Mouse (Mus musculus): ENCODE measurements around the gene Kdm2a. TPM values are rescaled to one million over a fixed set of nuclear protein-coding genes. Genes with fewer than 3 reads are reported as not detected.

The Kdm2a gene
- total and polyA plus RNA-seq, 3 experiments, result 17.3 to 51.9 (median 23.1) TPM

- peak; percentile 72; the same call in 1 of the 2 replicates for TF ChIP-seq MYC (IDR thresholded peaks at IDR 0.05; ENCODE audit: low read depth, low read length)
- peak; percentile 88 for TF ChIP-seq ELF1 (IDR thresholded peaks at IDR 0.05; ENCODE audit: low read depth, low read length)
- no peak; the same call in 1 of the 2 replicates for TF ChIP-seq RAD21 (IDR thresholded peaks at IDR 0.05; ENCODE audit: low read depth, low read length)
- TF ChIP-seq EP300 (IDR thresholded peaks at IDR 0.05; ENCODE audit: low read length), result 0 out of 2 replicates have a peak, but pooled peaks have one; percentile 27
- peak; percentile 56 for TF ChIP-seq ZMIZ1 (IDR thresholded peaks at IDR 0.05; ENCODE audit: low read depth, low read length)
- no peak for TF ChIP-seq MAFK (IDR thresholded peaks at IDR 0.05; ENCODE audit: insufficient replicate concordance, low read length)
Measured at GRCm38 (mm10) chr19:4301735-4302651, 96.1 kb downstream of the Kdm2a start (continued).

- peak overlapping the region; percentile 56 to 89 (median 59) for H3K4me3 ChIP-seq (replicated peaks in 1 of 3; ENCODE audit: low read depth in 2 of 3, low read length in 2 of 3, poor library complexity in 1 of 3)
- dilution Hi-C loops (cut with MboI; ENCODE audit: extremely low pct_ligation_motif_present, extremely low pct_unique_long_range_greater_than_20kb, low sequenced_read_pairs), result no loop called here
- peak overlapping the region; percentile 79 for H3K9ac ChIP-seq (ENCODE audit: insufficient read depth, low read depth)
- peaks cover 37 to 74% of the 10 kb centered on the region in 2 experiments for H3K4me1 ChIP-seq (ENCODE audit: control insufficient read depth in 1 of 2, insufficient read depth in 2 of 2)
- DNase-seq (ENCODE audit: extremely low read depth), result no peak
- peaks cover 22 to 50% of the 10 kb centered on the region in 2 experiments for H3K36me3 ChIP-seq (replicated peaks in 1 of 2; ENCODE audit: control insufficient read depth in 1 of 2, insufficient read depth in 1 of 2, low read length in 1 of 2)
- H3K27ac ChIP-seq (ENCODE audit: insufficient read depth, low read depth), result peak overlapping the region; percentile 97
- in situ Hi-C loops (cut with MboI; ENCODE audit: low pct_ligation_motif_present, low pct_unique_long_range_greater_than_20kb, low sequenced_read_pairs), result no loop called here
- no peaks in the 10 kb centered on the region for H3K27me3 ChIP-seq (replicated peaks)
- no peaks in the 10 kb centered on the region for H3K9me3 ChIP-seq (replicated peaks; ENCODE audit: low read length)
- H3K4me2 ChIP-seq (ENCODE audit: insufficient read depth, low read depth, poor library complexity, severe bottlenecking), result peak overlapping the region; percentile 92
- 0 out of 2 replicates have a peak, but pooled peaks have one; percentile 19 for TF ChIP-seq UBTF (IDR thresholded peaks at IDR 0.05; ENCODE audit: low read depth, low read length)
- no peak for TF ChIP-seq CHD2 (IDR thresholded peaks at IDR 0.05; ENCODE audit: low read length)
- no peak; the same call in 1 of the 2 replicates for TF ChIP-seq NELFE (IDR thresholded peaks at IDR 0.05; ENCODE audit: low read depth, low read length)
- no peak for TF ChIP-seq MYC (IDR thresholded peaks at IDR 0.05; ENCODE audit: low read depth, low read length)
- TF ChIP-seq MAFK (IDR thresholded peaks at IDR 0.05; ENCODE audit: insufficient replicate concordance, low read length), result no peak
- H3K79me2 ChIP-seq (replicated peaks; ENCODE audit: control insufficient read depth, extremely low read depth, insufficient read depth, poor library complexity, severe bottlenecking), result peaks cover 89% of the 10 kb centered on the region
Measured at GRCm38 (mm10) chr19:4300852-4301734, 97.0 kb downstream of the Kdm2a start.

- dilution Hi-C loops (cut with MboI; ENCODE audit: extremely low pct_ligation_motif_present, extremely low pct_unique_long_range_greater_than_20kb, low sequenced_read_pairs), result no loop called here
- H3K27ac ChIP-seq (ENCODE audit: insufficient read depth, low read depth), result peak overlapping the region; percentile 97
- H3K9ac ChIP-seq (ENCODE audit: insufficient read depth, low read depth), result peak overlapping the region; percentile 79; the same call in 1 of the 2 replicates
- H3K4me1 ChIP-seq (ENCODE audit: control insufficient read depth in 1 of 2, insufficient read depth in 2 of 2), result peaks cover 43 to 82% of the 10 kb centered on the region in 2 experiments
- H3K79me2 ChIP-seq (replicated peaks; ENCODE audit: control insufficient read depth, extremely low read depth, insufficient read depth, poor library complexity, severe bottlenecking), result peaks cover 91% of the 10 kb centered on the region
- H3K4me3 ChIP-seq (replicated peaks in 1 of 3; ENCODE audit: low read depth in 2 of 3, low read length in 2 of 3, poor library complexity in 1 of 3), result peak overlapping the region; percentile 2 to 89 (median 27)
- no peaks in the 10 kb centered on the region for H3K27me3 ChIP-seq (replicated peaks)
- no peaks in the 10 kb centered on the region for H3K9me3 ChIP-seq (replicated peaks; ENCODE audit: low read length)
- H3K36me3 ChIP-seq (replicated peaks in 1 of 2; ENCODE audit: control insufficient read depth in 1 of 2, insufficient read depth in 1 of 2, low read length in 1 of 2), result peaks cover 29 to 58% of the 10 kb centered on the region in 2 experiments
- peak; percentile 94 for DNase-seq (ENCODE audit: extremely low read depth)
- H3K4me2 ChIP-seq (ENCODE audit: insufficient read depth, low read depth, poor library complexity, severe bottlenecking), result peak overlapping the region; percentile 92
- in situ Hi-C loops (cut with MboI; ENCODE audit: low pct_ligation_motif_present, low pct_unique_long_range_greater_than_20kb, low sequenced_read_pairs), result no loop called here
- TF ChIP-seq JUN (IDR thresholded peaks at IDR 0.05; ENCODE audit: insufficient read depth, low read depth, low read length) (no peak), E2F4 (IDR thresholded peaks at IDR 0.05; ENCODE audit: insufficient replicate concordance, low read depth, low read length) (no peak), CHD2 (IDR thresholded peaks at IDR 0.05; ENCODE audit: low read length) (no peak), RCOR1 (conservative IDR thresholded peaks at IDR 0.05; ENCODE audit: low read depth, low read length) (no peak), ZKSCAN1 (IDR thresholded peaks at IDR 0.05; ENCODE audit: borderline replicate concordance, low read depth, low read length) (no peak), RAD21 (IDR thresholded peaks at IDR 0.05; ENCODE audit: low read depth, low read length) (no peak), ETS1 (conservative IDR thresholded peaks at IDR 0.05; ENCODE audit: low read depth, low read length) (peak; percentile 89), MXI1 (IDR thresholded peaks at IDR 0.05; ENCODE audit: low read depth, low read length) (peak; percentile 99), TCF12 (IDR thresholded peaks at IDR 0.05; ENCODE audit: low read depth, low read length) (peak; percentile 54; the same call in 1 of the 2 replicates), ZMIZ1 (IDR thresholded peaks at IDR 0.05; ENCODE audit: low read depth, low read length) (peak; percentile 68; the same call in 1 of the 2 replicates), EP300 (IDR thresholded peaks at IDR 0.05; ENCODE audit: low read length) (no peak), SMC3 (IDR thresholded peaks at IDR 0.05; ENCODE audit: low read depth, low read length) (no peak), CHD1 (IDR thresholded peaks at IDR 0.05; ENCODE audit: low read depth, low read length) (no peak; the same call in 1 of the 2 replicates), MEF2A (IDR thresholded peaks at IDR 0.05; ENCODE audit: borderline replicate concordance, low read depth, low read length) (no peak), SIN3A (IDR thresholded peaks at IDR 0.05; ENCODE audit: low read length) (peak; percentile 84), POLR2AphosphoS2 (IDR thresholded peaks at IDR 0.05; ENCODE audit: low read depth, low read length) (no peak), PAX5 (IDR thresholded peaks at IDR 0.05; ENCODE audit: low read length) (no peak), HCFC1 (IDR thresholded peaks at IDR 0.05; ENCODE audit: low read depth, low read length) (0 out of 2 replicates have a peak, but pooled peaks have one; percentile 28), CTCF (conservative IDR thresholded peaks at IDR 0.05 in 1 of 2, IDR thresholded peaks at IDR 0.05 in 1 of 2; ENCODE audit: low read depth in 2 of 2, low read length in 2 of 2) (no peak)
Measured at GRCm38 (mm10) chr19:4300271-4300704, 97.8 kb downstream of the Kdm2a start.
